Mouse (Mus musculus): ENCODE measurements around the gene Myo18a.

Myo18a gene

GRCm38 (mm10) chr11:77874685-77875231 is 111.7 kb downstream of the Myo18a start:
- no peak for DNase-seq

GRCm38 (mm10) chr11:77875269-77875668 is 112.2 kb downstream of the Myo18a start:
- no peak for DNase-seq

GRCm38 (mm10) chr11:77875847-77876759 is 113.1 kb downstream of the Myo18a start:
- DNase-seq: no peak

GRCm38 (mm10) chr11:77876760-77877148 is 113.7 kb downstream of the Myo18a start:
- DNase-seq: no peak

GRCm38 (mm10) chr11:77884524-77885245 is 121.6 kb downstream of the Myo18a start:
- DNase-seq: no peak

- DNase-seq: no peak
Measured at GRCm38 (mm10) chr11:77885246-77885575, 122.2 kb downstream of the Myo18a start.

- peak; percentile 52 for DNase-seq
Measured at GRCm38 (mm10) chr11:77887373-77887960, 124.4 kb downstream of the Myo18a start.

GRCm38 (mm10) chr11:77888846-77889245 is 125.8 kb downstream of the Myo18a start:
- DNase-seq: no peak

- DNase-seq: no peak
Measured at GRCm38 (mm10) chr11:77889484-77889883, 126.4 kb downstream of the Myo18a start.

GRCm38 (mm10) chr11:77890648-77891258 is 127.7 kb downstream of the Myo18a start:
- no peak for DNase-seq

- DNase-seq: no peak
Measured at GRCm38 (mm10) chr11:77892883-77893282, 129.8 kb downstream of the Myo18a start.

GRCm38 (mm10) chr11:77893283-77893682 is 130.2 kb downstream of the Myo18a start:
- no peak for DNase-seq

GRCm38 (mm10) chr11:77893787-77894718 is 131.0 kb downstream of the Myo18a start, which contains the start of gene Pipox:
Gene Pipox (minus strand): TSS chr11:77894096.
- DNase-seq: peak; percentile 95

GRCm38 (mm10) chr11:77894967-77895366 is 131.9 kb downstream of the Myo18a start:
- DNase-seq: no peak

GRCm38 (mm10) chr11:77896011-77896410 is 133.0 kb downstream of the Myo18a start:
- DNase-seq: no peak

GRCm38 (mm10) chr11:77896480-77896819 is 133.4 kb downstream of the Myo18a start:
- DNase-seq: no peak

GRCm38 (mm10) chr11:77896820-77897805 is 134.1 kb downstream of the Myo18a start:
- DNase-seq: no peak

GRCm38 (mm10) chr11:77900187-77900586 is 137.1 kb downstream of the Myo18a start:
- no peak for DNase-seq

- DNase-seq: no peak
Measured at GRCm38 (mm10) chr11:77900696-77901095, 137.7 kb downstream of the Myo18a start.

- no peak for DNase-seq
Measured at GRCm38 (mm10) chr11:77901366-77901765, 138.3 kb downstream of the Myo18a start.
